Mouse (Mus musculus) neural tube, embryonic 14.5 days (tissue): ENCODE measurements around the gene Caskin2. TPM values are rescaled to one million over a fixed set of nuclear protein-coding genes. Genes with fewer than 3 reads are reported as not detected.

Source experiments
- ATAC-seq: fragments of 200-750 bp; cut with Nextera tagmentation; 2 replicates; pipeline ENCODE4 v1.8.0; 2017; ENCODE audit warnings: low read depth, mild to moderate bottlenecking, moderate TSS enrichment, moderate library complexity
- H3K27ac ChIP-seq: fragments of 300-500 bp; sonication (generic); 2 replicates; pipeline ENCODE4 v1.5.1; 2014; ENCODE audit warnings: low read depth, mild to moderate bottlenecking, control low read depth, low read length, moderate library complexity, mixed read lengths
- H3K27me3 ChIP-seq: fragments of 300-500 bp; sonication (generic); 2 replicates; pipeline ENCODE4 v1.6.1; 2014; ENCODE audit warnings: low read length; ENCODE audit not compliant: control insufficient read depth, insufficient read depth
- H3K36me3 ChIP-seq: fragments of 300-500 bp; sonication (generic); 2 replicates; pipeline ENCODE4 v1.6.1; 2014; ENCODE audit warnings: low read length, mixed read lengths; ENCODE audit not compliant: control insufficient read depth, insufficient read depth
- H3K4me1 ChIP-seq: fragments of 300-500 bp; sonication (generic); 2 replicates; pipeline ENCODE4 v1.6.1; 2014; ENCODE audit warnings: low read length; ENCODE audit not compliant: control insufficient read depth, insufficient read depth
- H3K4me2 ChIP-seq: fragments of 300-500 bp; sonication (generic); 2 replicates; pipeline ENCODE4 v1.6.1; 2014; ENCODE audit warnings: mild to moderate bottlenecking, low read depth, low read length, control low read depth
- H3K4me3 ChIP-seq: fragments of 300-500 bp; sonication (generic); 2 replicates; pipeline ENCODE4 v1.5.1; 2014; ENCODE audit warnings: low read depth, low read length, control low read depth, mixed read lengths
- H3K9ac ChIP-seq: fragments of 300-500 bp; sonication (generic); replicated peaks from 2 replicates; pipeline ENCODE4 v1.6.1; 2014; ENCODE audit warnings: low read depth, mild to moderate bottlenecking, control low read depth, low read length, mixed read lengths
- H3K9me3 ChIP-seq: fragments of 300-500 bp; sonication (generic); 2 replicates; pipeline ENCODE4 v1.6.1; 2016; ENCODE audit warnings: low read length; ENCODE audit not compliant: control insufficient read depth
- WGBS: fragments of 180-500 bp; shearing (Covaris S2); extraction: QIAGEN DNeasy Blood & Tissue Kit; methylation state at CpG from one replicate; pipeline ENCODE4 v1.1.7; 2014; 5-methylcytosine and 5-hydroxymethylcytosine counted together
- polyA plus RNA-seq: library from polyadenylated mRNA; unstranded; fragments of >200 nt; fragmentation: Nextera tagmentation; extraction: Ambion mirVana; gene quantifications from 2 replicates; pipeline ENCODE4 v1.2.1, GENCODE M21; 2014

Gene Caskin2
- polyA plus RNA-seq, 1 experiment from 2014 or later = 9.5 TPM

GRCm38 (mm10) chr11:115824813-115825212 is 11.4 kb upstream of the Caskin2 start:
- Histone ChIP-seq H3K4me1 (peaks cover 9% of the 10 kb centered on the region; the same call in 1 of the 2 replicates), H3K27ac (no peak overlapping the region), H3K4me2 (peak overlapping the region; percentile 92; the same call in 1 of the 2 replicates), H3K36me3 (peaks cover 20% of the 10 kb centered on the region), H3K9ac (no peak overlapping the region), H3K27me3 (peaks cover 11% of the 10 kb centered on the region), H3K9me3 (no peaks in the 10 kb centered on the region), H3K4me3 (peak overlapping the region; percentile 51; the same call in 1 of the 2 replicates)
- no peak for ATAC-seq
- WGBS = 19% methylated on average over 11 of the region's 11 CpGs

- H3K9ac ChIP-seq = peak within 1 kb of the TSS; percentile 55; the same call in 1 of the 2 replicates
- H3K4me2 ChIP-seq = peak within 1 kb of the TSS; percentile 92
- under 1% methylated on average over 86 of the region's 87 CpGs for WGBS
- no peaks in the 10 kb centered on the region for H3K9me3 ChIP-seq
- no peak within 1 kb of the TSS for H3K27ac ChIP-seq
- peaks cover 11% of the 10 kb centered on the region for H3K27me3 ChIP-seq
- peaks cover 9% of the 10 kb centered on the region; the same call in 1 of the 2 replicates for H3K4me1 ChIP-seq
- peak within 1 kb of the TSS; percentile 51 for H3K4me3 ChIP-seq
- H3K36me3 ChIP-seq = peaks cover 20% of the 10 kb centered on the region
- peak; percentile 88; the same call in 1 of the 2 replicates for ATAC-seq
Observed at GRCm38 (mm10) chr11:115823774-115824740, 10.6 kb upstream of the Caskin2 start, which contains the start of gene Llgl2. TSS of gene Llgl2 (plus strand) at chr11:115824049.

GRCm38 (mm10) chr11:115821001-115821400 is 7.6 kb upstream of the Caskin2 start:
- H3K4me3 ChIP-seq = no peak overlapping the region
- no peak overlapping the region for H3K4me2 ChIP-seq
- H3K36me3 ChIP-seq = peaks cover 20% of the 10 kb centered on the region
- H3K9me3 ChIP-seq = no peaks in the 10 kb centered on the region
- H3K9ac ChIP-seq = no peak overlapping the region
- WGBS = 87% methylated on average over 4 of the region's 4 CpGs
- H3K27me3 ChIP-seq = peaks cover 10% of the 10 kb centered on the region
- H3K27ac ChIP-seq = no peak overlapping the region
- peaks cover 10% of the 10 kb centered on the region; the same call in 1 of the 2 replicates for H3K4me1 ChIP-seq
- no peak for ATAC-seq

- H3K27me3 ChIP-seq = peaks cover 8% of the 10 kb centered on the region
- peaks cover 18% of the 10 kb centered on the region; the same call in 1 of the 2 replicates for H3K4me1 ChIP-seq
- H3K27ac ChIP-seq = no peak overlapping the region
- H3K4me3 ChIP-seq = no peak overlapping the region
- peaks cover 20% of the 10 kb centered on the region for H3K36me3 ChIP-seq
- ATAC-seq = no peak
- WGBS = 91% methylated on average over 16 of the region's 16 CpGs
- no peaks in the 10 kb centered on the region for H3K9me3 ChIP-seq
- H3K9ac ChIP-seq = no peak overlapping the region
- H3K4me2 ChIP-seq = no peak overlapping the region
Observed at GRCm38 (mm10) chr11:115819915-115820623, 6.6 kb upstream of the Caskin2 start.

GRCm38 (mm10) chr11:115817331-115817730 is 3.9 kb upstream of the Caskin2 start:
- H3K27me3 ChIP-seq = no peaks in the 10 kb centered on the region
- H3K4me3 ChIP-seq = no peak overlapping the region
- H3K9me3 ChIP-seq = no peaks in the 10 kb centered on the region
- no peak overlapping the region for H3K4me2 ChIP-seq
- peaks cover 17% of the 10 kb centered on the region for H3K36me3 ChIP-seq
- no peak overlapping the region for H3K9ac ChIP-seq
- H3K27ac ChIP-seq = no peak overlapping the region
- ATAC-seq = no peak
- 91% methylated on average over 5 of the region's 5 CpGs for WGBS
- H3K4me1 ChIP-seq = peaks cover 12% of the 10 kb centered on the region; the same call in 1 of the 2 replicates

GRCm38 (mm10) chr11:115814605-115815450 is 1.4 kb upstream of the Caskin2 start, which contains the start of gene Tsen54:
TSS of gene Tsen54 (plus strand) at chr11:115814724.
- H3K9ac ChIP-seq = peak within 1 kb of the TSS; percentile 77
- no peaks in the 10 kb centered on the region for H3K27me3 ChIP-seq
- peaks cover 21% of the 10 kb centered on the region; the same call in 1 of the 2 replicates for H3K4me1 ChIP-seq
- H3K9me3 ChIP-seq = no peaks in the 10 kb centered on the region
- peak; percentile 52 for ATAC-seq
- H3K4me2 ChIP-seq = peak within 1 kb of the TSS; percentile 97
- peak within 1 kb of the TSS; percentile 89 for H3K4me3 ChIP-seq
- WGBS = under 1% methylated on average over 68 of the region's 84 CpGs
- 0 out of 2 replicates have a peak, but pooled peaks cover under 1% of the 10 kb centered on the region for H3K36me3 ChIP-seq
- H3K27ac ChIP-seq = peak within 1 kb of the TSS; percentile 69

GRCm38 (mm10) chr11:115812533-115813420 is 662 bp downstream of the Caskin2 start:
- WGBS = 5% methylated on average over 28 of the region's 28 CpGs
- H3K27ac ChIP-seq = peak overlapping the region; percentile 52; the same call in 1 of the 2 replicates
- peaks cover 37% of the 10 kb centered on the region for H3K4me1 ChIP-seq
- peak overlapping the region; percentile 89 for H3K4me3 ChIP-seq
- H3K9me3 ChIP-seq = no peaks in the 10 kb centered on the region
- H3K36me3 ChIP-seq = no peaks in the 10 kb centered on the region
- no peaks in the 10 kb centered on the region for H3K27me3 ChIP-seq
- ATAC-seq = 0 out of 2 replicates have a peak, but pooled peaks have one; percentile 1
- H3K9ac ChIP-seq = peak overlapping the region; percentile 60
- peak overlapping the region; percentile 97 for H3K4me2 ChIP-seq
